Mouse (Mus musculus): ENCODE data around the gene Ktn1.

DNA sequence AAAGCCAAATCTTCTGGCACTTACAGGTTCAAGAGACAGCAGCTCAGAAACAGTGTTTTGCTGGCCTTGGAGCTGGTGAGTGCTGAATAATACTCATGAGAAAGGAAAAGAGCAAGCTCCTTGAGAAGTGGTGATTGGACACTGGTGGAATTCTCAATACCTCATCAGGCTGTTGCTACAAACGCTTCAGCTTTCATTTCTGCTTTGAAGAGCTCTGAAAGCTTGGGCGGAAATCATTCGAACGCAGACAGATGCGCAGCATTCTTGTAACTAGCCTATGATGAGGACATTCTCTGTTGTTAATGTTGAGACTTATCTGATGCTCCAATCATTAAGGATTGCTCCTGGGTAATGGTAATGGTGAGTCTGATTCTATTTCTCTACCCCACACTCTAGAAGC lies at the start of gene Ktn1:
- no peak for TF ChIP-seq CTCF (conservative IDR thresholded peaks at IDR 0.05; ENCODE audit: insufficient read depth, insufficient read length, low read depth, low read length)
- no peak for TF ChIP-seq POLR2A (IDR thresholded peaks at IDR 0.05; ENCODE audit: low read depth, low read length)

Measured in kidney, adult 2 months (tissue).